Mouse (Mus musculus) kidney, adult 2 months (tissue): Measurements from ENCODE around the gene 2900011O08Rik.
"Not testable (repeated sequence)": the region's sequence is repeated elsewhere in the genome, so short reads cannot be mapped to it uniquely, and the experiment has no call there.

Source experiments
- CTCF ChIP-seq: fragments of 200-500 bp; conservative IDR thresholded peaks from 2 replicates; pipeline ENCODE4 v1.5.1; 2011; ENCODE audit warnings: low read depth, mild to moderate bottlenecking, control low read depth, low read length, moderate library complexity, mixed read lengths; ENCODE audit not compliant: insufficient read depth, insufficient read length
- POLR2A ChIP-seq: fragments of 200-500 bp; IDR thresholded peaks from one replicate; pipeline ENCODE4 v1.6.1; 2011; ENCODE audit warnings: low read depth, low read length, control low read depth

DNA sequence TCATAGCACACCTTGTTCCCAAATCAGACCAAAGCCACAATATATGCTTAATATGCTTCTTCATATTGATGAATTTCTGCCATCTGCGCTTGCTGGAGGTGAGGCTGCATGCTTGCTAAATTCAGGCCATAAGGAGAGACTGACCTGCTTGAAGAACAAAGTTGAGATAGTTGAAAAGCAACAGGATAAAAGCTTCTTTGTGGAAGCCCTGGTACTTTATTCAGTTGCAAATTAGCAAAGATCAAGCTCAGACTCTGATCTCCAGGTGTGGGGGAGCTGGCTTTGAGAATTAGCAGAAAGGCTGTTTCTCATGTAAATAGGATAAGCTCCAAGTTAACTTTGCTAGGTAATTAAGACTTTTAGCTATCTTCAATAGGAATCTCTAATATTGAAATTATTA lies 9.4 kb upstream of the 2900011O08Rik start:
- not testable (repeated sequence) for TF ChIP-seq POLR2A, CTCF
